Mouse (Mus musculus) heart, embryonic 10.5 days (tissue): ENCODE results near the gene Socs1. TPM values are rescaled to one million over a fixed set of nuclear protein-coding genes. Genes with fewer than 3 reads are reported as not detected.

Source experiments
- DNase-seq: peaks from one replicate; pipeline ENCODE4 v3.0.0-alpha.2; 2017; ENCODE audit warnings: low spot score
- H3K27ac ChIP-seq: fragments of 300-500 bp; sonication (generic); 2 replicates; pipeline ENCODE4 v1.5.1; 2016; ENCODE audit warnings: mild to moderate bottlenecking
- H3K27me3 ChIP-seq: fragments of 300-500 bp; sonication (generic); 2 replicates; pipeline ENCODE4 v1.6.1; 2016; ENCODE audit warnings: mild to moderate bottlenecking; ENCODE audit not compliant: poor library complexity, insufficient read depth, severe bottlenecking
- H3K36me3 ChIP-seq: fragments of 300-500 bp; sonication (generic); 2 replicates; pipeline ENCODE4 v1.6.1; 2016; ENCODE audit warnings: mild to moderate bottlenecking, moderate library complexity
- H3K4me1 ChIP-seq: fragments of 300-500 bp; sonication (generic); 2 replicates; pipeline ENCODE4 v1.6.1; 2016; ENCODE audit warnings: mild to moderate bottlenecking
- H3K4me3 ChIP-seq: fragments of 300-500 bp; sonication (generic); 2 replicates; pipeline ENCODE4 v1.5.1; 2016; ENCODE audit warnings: mild to moderate bottlenecking, moderate library complexity
- H3K9me3 ChIP-seq: fragments of 300-500 bp; sonication (generic); 2 replicates; pipeline ENCODE4 v1.6.1; 2016; ENCODE audit warnings: mild to moderate bottlenecking, moderate library complexity
- WGBS: fragments of 180-500 bp; shearing (Covaris S2); methylation state at CpG from one replicate; pipeline ENCODE4 v1.1.7; 2016; 5-methylcytosine and 5-hydroxymethylcytosine counted together
- polyA plus RNA-seq: library from polyadenylated mRNA; unstranded; fragments of >200 nt; fragmentation: Nextera tagmentation; extraction: Ambion mirVana; gene quantifications from 2 replicates; pipeline ENCODE4 v1.2.1, GENCODE M21; 2016

Gene Socs1
- polyA plus RNA-seq, 1 experiment from 2014 or later = 4.1 TPM

- peak overlapping the region; percentile 95 for H3K27ac ChIP-seq
- peaks cover 22% of the 10 kb centered on the region for H3K27me3 ChIP-seq
- H3K4me3 ChIP-seq = peak overlapping the region; percentile 82
- H3K9me3 ChIP-seq = no peaks in the 10 kb centered on the region
- WGBS = 3% methylated on average over 81 of the region's 81 CpGs
- H3K36me3 ChIP-seq = no peaks in the 10 kb centered on the region
- peaks cover 76% of the 10 kb centered on the region for H3K4me1 ChIP-seq
- DNase-seq = no peak
These were observed 1.2 kb downstream of the Socs1 start for GRCm38 (mm10) chr16:10783883-10784792.

- no peak for DNase-seq
- peak overlapping the region; percentile 79; the same call in 1 of the 2 replicates for H3K27ac ChIP-seq
- no peaks in the 10 kb centered on the region for H3K36me3 ChIP-seq
- WGBS = 69% methylated on average over 8 of the region's 8 CpGs
- H3K4me1 ChIP-seq = peaks cover 75% of the 10 kb centered on the region
- H3K4me3 ChIP-seq = peak overlapping the region; percentile 82
- no peaks in the 10 kb centered on the region for H3K9me3 ChIP-seq
- H3K27me3 ChIP-seq = peaks cover 16% of the 10 kb centered on the region; the same call in 1 of the 2 replicates
These were observed 1.9 kb downstream of the Socs1 start for GRCm38 (mm10) chr16:10783451-10783850.

- DNase-seq = no peak
- H3K4me1 ChIP-seq = peaks cover 72% of the 10 kb centered on the region
- WGBS = 21% methylated on average over 1 of the region's 1 CpGs
- 0 out of 2 replicates have a peak overlapping the region, but pooled peaks have one; percentile 82 for H3K4me3 ChIP-seq
- no peaks in the 10 kb centered on the region for H3K9me3 ChIP-seq
- peak overlapping the region; percentile 79 for H3K27ac ChIP-seq
- H3K27me3 ChIP-seq = peaks cover 12% of the 10 kb centered on the region; the same call in 1 of the 2 replicates
- H3K36me3 ChIP-seq = no peaks in the 10 kb centered on the region
These were observed 2.2 kb downstream of the Socs1 start for GRCm38 (mm10) chr16:10783152-10783434.

GRCm38 (mm10) chr16:10782377-10783151, 2.8 kb downstream of the Socs1 start:
- H3K9me3 ChIP-seq = no peaks in the 10 kb centered on the region
- H3K4me1 ChIP-seq = peaks cover 75% of the 10 kb centered on the region
- 39% methylated on average over 6 of the region's 6 CpGs for WGBS
- peak overlapping the region; percentile 82; the same call in 1 of the 2 replicates for H3K4me3 ChIP-seq
- no peak for DNase-seq
- peaks cover 10% of the 10 kb centered on the region; the same call in 1 of the 2 replicates for H3K27me3 ChIP-seq
- peak overlapping the region; percentile 79 for H3K27ac ChIP-seq
- H3K36me3 ChIP-seq = no peaks in the 10 kb centered on the region

GRCm38 (mm10) chr16:10781862-10782371, 3.4 kb downstream of the Socs1 start:
- H3K4me1 ChIP-seq = peaks cover 75% of the 10 kb centered on the region

GRCm38 (mm10) chr16:10780631-10781120, 4.7 kb downstream of the Socs1 start:
- Histone ChIP-seq H3K27ac (peak overlapping the region; percentile 42), H3K4me1 (peaks cover 71% of the 10 kb centered on the region), H3K36me3 (no peaks in the 10 kb centered on the region), H3K27me3 (peaks cover 10% of the 10 kb centered on the region; the same call in 1 of the 2 replicates), H3K4me3 (no peak overlapping the region), H3K9me3 (no peaks in the 10 kb centered on the region)
- DNase-seq = no peak
- WGBS = 78% methylated on average over 5 of the region's 5 CpGs

More at GRCm38 (mm10) chr16:10781862-10782371, 3.4 kb downstream of the Socs1 start:
- WGBS = 25% methylated on average over 9 of the region's 9 CpGs
- H3K4me3 ChIP-seq = no peak overlapping the region
- no peaks in the 10 kb centered on the region for H3K9me3 ChIP-seq
- DNase-seq = no peak
- no peaks in the 10 kb centered on the region for H3K36me3 ChIP-seq
- H3K27ac ChIP-seq = peak overlapping the region; percentile 79
- H3K27me3 ChIP-seq = peaks cover 10% of the 10 kb centered on the region; the same call in 1 of the 2 replicates

- H3K36me3 ChIP-seq = no peaks in the 10 kb centered on the region
- peaks cover 2% of the 10 kb centered on the region; the same call in 1 of the 2 replicates for H3K27me3 ChIP-seq
- no peak overlapping the region for H3K27ac ChIP-seq
- H3K4me1 ChIP-seq = peaks cover 50% of the 10 kb centered on the region
- no peak overlapping the region for H3K4me3 ChIP-seq
- WGBS = 59% methylated on average over 5 of the region's 5 CpGs
- no peaks in the 10 kb centered on the region for H3K9me3 ChIP-seq
- DNase-seq = no peak
These were observed 7.7 kb downstream of the Socs1 start for GRCm38 (mm10) chr16:10777579-10778160.

GRCm38 (mm10) chr16:10776322-10776721, 9.0 kb downstream of the Socs1 start:
- no peaks in the 10 kb centered on the region for H3K27me3 ChIP-seq
- H3K4me3 ChIP-seq = no peak overlapping the region
- no peak overlapping the region for H3K27ac ChIP-seq
- no peak for DNase-seq
- 37% methylated on average over 7 of the region's 7 CpGs for WGBS
- H3K4me1 ChIP-seq = peaks cover 43% of the 10 kb centered on the region
- H3K36me3 ChIP-seq = no peaks in the 10 kb centered on the region
- no peaks in the 10 kb centered on the region for H3K9me3 ChIP-seq

GRCm38 (mm10) chr16:10774726-10775125, 10.6 kb downstream of the Socs1 start:
- 41% methylated on average over 4 of the region's 4 CpGs for WGBS
- no peak for DNase-seq
- Histone ChIP-seq H3K9me3 (no peaks in the 10 kb centered on the region), H3K27ac (no peak overlapping the region), H3K36me3 (no peaks in the 10 kb centered on the region), H3K4me1 (peaks cover 47% of the 10 kb centered on the region), H3K4me3 (no peak overlapping the region), H3K27me3 (0 out of 2 replicates have a peak, but pooled peaks cover 3% of the 10 kb centered on the region)

GRCm38 (mm10) chr16:10773543-10773942, 11.8 kb downstream of the Socs1 start:
- peaks cover 54% of the 10 kb centered on the region for H3K4me1 ChIP-seq
- H3K36me3 ChIP-seq = no peaks in the 10 kb centered on the region
- no peak overlapping the region for H3K4me3 ChIP-seq
- no peak for DNase-seq
- H3K9me3 ChIP-seq = no peaks in the 10 kb centered on the region
- WGBS = 76% methylated on average over 8 of the region's 8 CpGs
- H3K27ac ChIP-seq = 0 out of 2 replicates have a peak overlapping the region, but pooled peaks have one; percentile 16
- H3K27me3 ChIP-seq = peaks cover 15% of the 10 kb centered on the region

GRCm38 (mm10) chr16:10771769-10772510, 13.4 kb downstream of the Socs1 start:
- no peak for DNase-seq
- 49% methylated on average over 19 of the region's 19 CpGs for WGBS
- H3K27ac ChIP-seq = peak overlapping the region; percentile 23; the same call in 1 of the 2 replicates
- H3K9me3 ChIP-seq = no peaks in the 10 kb centered on the region
- H3K4me3 ChIP-seq = no peak overlapping the region
- H3K4me1 ChIP-seq = peaks cover 42% of the 10 kb centered on the region
- no peaks in the 10 kb centered on the region for H3K36me3 ChIP-seq
- H3K27me3 ChIP-seq = peaks cover 21% of the 10 kb centered on the region
